ENCODE assay signal across 8 mouse cellular contexts in the genomic region with DNA sequence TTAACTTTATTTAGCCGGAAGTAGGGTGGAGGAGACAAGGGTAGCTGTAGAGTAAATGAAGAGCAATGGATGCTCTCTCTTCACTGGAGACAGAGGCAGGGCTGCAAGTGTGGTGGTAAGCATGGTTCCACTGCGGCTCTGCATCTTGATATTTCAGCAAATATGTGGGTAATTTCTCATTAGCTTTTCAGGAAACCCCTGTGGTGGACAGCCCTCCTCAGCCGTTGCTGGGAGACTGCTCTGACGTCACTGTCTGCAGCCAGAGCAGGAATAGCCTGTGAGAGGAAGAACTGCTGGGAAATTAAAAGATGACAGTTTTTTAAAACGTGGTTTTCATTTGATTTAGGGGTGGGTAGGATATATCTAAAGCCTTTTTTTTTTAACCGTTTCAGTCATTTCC. TPM values are rescaled to one million over a fixed set of nuclear protein-coding genes. Genes with fewer than 3 reads are reported as not detected.
A peak's percentile ranks its signal among the peaks of the same experiment; 100 is the strongest.
DNase-seq lines count a peak whose midpoint lies in the region; ATAC-seq lines count a peak whose summit lies in the region.

No protein-coding gene starts in this region.

- peak overlapping the region; percentile 40; the same call in 1 of the 2 replicates for H3K9ac ChIP-seq in hindbrain, embryonic 14.5 days

- no peak overlapping the region for H3K4me3 ChIP-seq in hindbrain, embryonic 14.5 days (replicated peaks; ENCODE audit: low read length)

- H3K36me3 ChIP-seq in hindbrain, embryonic 14.5 days (replicated peaks; ENCODE audit: control insufficient read depth, insufficient read depth), result no peaks in the 10 kb centered on the region

- WGBS in hindbrain, embryonic 14.5 days, result 21% methylated on average over 6 of the region's 6 CpGs

- ATAC-seq in hindbrain, embryonic 14.5 days (ENCODE audit: low FRiP score), result peak; percentile 57

- peak; percentile 78 for DNase-seq in adrenal gland, postnatal 10 days
- peak; percentile 65 to 75 for DNase-seq in cerebellum, postnatal 25 days
- peak; percentile 46 to 47 for DNase-seq in frontal cortex, postnatal 14 days (ENCODE audit: low spot score in 2 of 2)
- DNase-seq in hindbrain, embryonic 14.5 days (ENCODE audit: low spot score), result peak; percentile 68
- DNase-seq in layer of hippocampus, postnatal 36 days, result peak; percentile 48 to 52
- DNase-seq in lung, postnatal 4 days, result peak; percentile 54 to 57
- peak; percentile 75 to 88 for DNase-seq in right cerebral cortex, postnatal 10 days (ENCODE audit: low spot score in 2 of 2)
- DNase-seq in T-cell, adult 2 months (ENCODE audit: low spot score), result no peak

- H3K27ac ChIP-seq in hindbrain, embryonic 14.5 days, result peak overlapping the region; percentile 29; the same call in 1 of the 2 replicates

- H3K27me3 ChIP-seq in hindbrain, embryonic 14.5 days (ENCODE audit: control insufficient read depth, insufficient read depth, low read length), result no peaks in the 10 kb centered on the region

- peaks cover 31% of the 10 kb centered on the region for H3K4me1 ChIP-seq in hindbrain, embryonic 14.5 days (replicated peaks; ENCODE audit: control insufficient read depth, insufficient read depth, low read length)

- H3K4me2 ChIP-seq in hindbrain, embryonic 14.5 days (replicated peaks), result peak overlapping the region; percentile 42

- H3K9me3 ChIP-seq in hindbrain, embryonic 14.5 days (ENCODE audit: control insufficient read depth, low read length), result no peaks in the 10 kb centered on the region

RNA-seq across cellular contexts. Expression of a gene that starts 41.9 kb away (rescaled TPM):
- 100 to 1,000 TPM; 119 to 123 TPM for total RNA-seq in adrenal gland, postnatal 10 days (2021)
- polyA plus RNA-seq in hindbrain, embryonic 14.5 days (2014; fragmentation: Nextera tagmentation; extraction: Ambion mirVana), result 32.3 and 37.8 TPM in 2 replicates
- 100 to 1,000 TPM; 153 to 163 TPM for total RNA-seq in layer of hippocampus, postnatal 36 days (2021)

RNA-seq across cellular contexts. Expression of a gene that starts 51.8 kb away (rescaled TPM):
- total RNA-seq in adrenal gland, postnatal 10 days (2021), result 10 to 100 TPM; 10.9 to 22.9 TPM
- not detected in 2 replicates for polyA plus RNA-seq in hindbrain, embryonic 14.5 days (2014; fragmentation: Nextera tagmentation; extraction: Ambion mirVana)
- total RNA-seq in layer of hippocampus, postnatal 36 days (2021), result not detected

Comparison
In these comparisons a context has a peak if more than half of its experiments do, and no peak if none do; other contexts are left out.
1. RNA of a gene that starts 51.8 kb away (total RNA-seq): 10.9 to 22.9 TPM in adrenal gland, postnatal 10 days; not detected in layer of hippocampus, postnatal 36 days; every median in the first group is over 10 times any median in the second.